Comparison of ENCODE assay signal across 15 mouse cellular contexts in genomic region chr5:45323500-45323899, GRCm38 (mm10).
DNase-seq lines count a peak whose midpoint lies in the region; ATAC-seq and TF ChIP-seq lines count a peak whose summit lies in the region.
"Had no signal": no experiment of that assay in that cellular context is flagged by ENCODE, and none has a peak within 500 bp of the region (broad histone marks: within the 10 kb centered on the region; RNA-seq: fewer than 3 reads in every experiment).

No protein-coding gene starts in this region.

- peak; percentile 92 for DNase-seq in heart, adult 11 months
- DNase-seq in heart, postnatal 10 days, result no peak
- DNase-seq in lung, postnatal 0 days (ENCODE audit: low spot score), result peak; percentile 40
- no peak for DNase-seq in lung, postnatal 14 days
- peak; percentile 75 for DNase-seq in kidney, postnatal 14 days
- no peak for DNase-seq in layer of hippocampus, postnatal 14 days (ENCODE audit: low spot score in 2 of 2)
- DNase-seq in left cerebral cortex, adult 8-10 months (ENCODE audit: low spot score in 2 of 2), result no peak
- DNase-seq: B cell, adult 2 months; embryo, embryonic 11 days; liver, embryonic 13.5 days; right cerebral cortex, postnatal 14 days had no signal

- H3K27ac ChIP-seq in lung, postnatal 0 days (ENCODE audit: low read length), result no peak overlapping the region
- H3K27ac ChIP-seq in midbrain, embryonic 16.5 days (ENCODE audit: low read length), result no peak overlapping the region
- H3K27ac ChIP-seq: liver, embryonic 13.5 days; neural tube, embryonic 15.5 days had no signal

- no peaks in the 10 kb centered on the region for H3K27me3 ChIP-seq in lung, postnatal 0 days (replicated peaks; ENCODE audit: insufficient read depth, low read length)
- no peaks in the 10 kb centered on the region for H3K27me3 ChIP-seq in midbrain, embryonic 16.5 days (ENCODE audit: control insufficient read depth, insufficient read depth, low read depth, low read length)
- H3K27me3 ChIP-seq: liver, embryonic 13.5 days; neural tube, embryonic 15.5 days had no signal

- intact Hi-C loops in heart, postnatal 10 days (cut with DNase I), result no loop called here

- no peaks in the 10 kb centered on the region for H3K36me3 ChIP-seq in lung, postnatal 0 days (ENCODE audit: insufficient read depth, low read length)
- no peaks in the 10 kb centered on the region for H3K36me3 ChIP-seq in midbrain, embryonic 16.5 days (ENCODE audit: control insufficient read depth, insufficient read depth, low read length)
- H3K36me3 ChIP-seq: G1E; liver, embryonic 13.5 days; neural tube, embryonic 15.5 days had no signal

- no peak for TF ChIP-seq EP300 in lung, postnatal 0 days (IDR thresholded peaks at IDR 0.05)

- TF ChIP-seq CTCF in lung, postnatal 0 days (IDR thresholded peaks at IDR 0.05), result no peak

- ATAC-seq in lung, postnatal 0 days, result peak; percentile 48
- no peak for ATAC-seq in midbrain, embryonic 16.5 days

- 21% methylated on average over 4 of the region's 4 CpGs for WGBS in lung, postnatal 0 days
- WGBS in midbrain, embryonic 16.5 days, result 85% methylated on average over 4 of the region's 4 CpGs

- H3K4me2 ChIP-seq in lung, postnatal 0 days (replicated peaks; ENCODE audit: low read depth, low read length), result no peak overlapping the region
- no peak overlapping the region for H3K4me2 ChIP-seq in midbrain, embryonic 16.5 days (ENCODE audit: low read length)
- H3K4me2 ChIP-seq: heart, embryonic 11.5 days; liver, embryonic 13.5 days; neural tube, embryonic 15.5 days had no signal

- no peak overlapping the region for H3K4me3 ChIP-seq in lung, postnatal 0 days (ENCODE audit: low read depth, low read length)
- H3K4me3 ChIP-seq in midbrain, embryonic 16.5 days (ENCODE audit: low read depth, low read length), result no peak overlapping the region
- H3K4me3 ChIP-seq: liver, embryonic 13.5 days; neural tube, embryonic 15.5 days had no signal

- H3K9me3 ChIP-seq in lung, postnatal 0 days (ENCODE audit: low read length), result no peaks in the 10 kb centered on the region
- no peaks in the 10 kb centered on the region for H3K9me3 ChIP-seq in midbrain, embryonic 16.5 days (replicated peaks; ENCODE audit: control insufficient read depth, low read length, poor library complexity, severe bottlenecking)
- H3K9me3 ChIP-seq: G1E; liver, embryonic 13.5 days; neural tube, embryonic 15.5 days had no signal

- no peaks in the 10 kb centered on the region for H3K4me1 ChIP-seq in lung, postnatal 0 days (ENCODE audit: insufficient read depth, low read depth, low read length)
- no peaks in the 10 kb centered on the region for H3K4me1 ChIP-seq in midbrain, embryonic 16.5 days (ENCODE audit: control insufficient read depth, insufficient read depth, low read length)
- H3K4me1 ChIP-seq: liver, embryonic 13.5 days; neural tube, embryonic 15.5 days had no signal

- H3K9ac ChIP-seq in lung, postnatal 0 days (replicated peaks; ENCODE audit: low read depth), result no peak overlapping the region
- no peak overlapping the region for H3K9ac ChIP-seq in midbrain, embryonic 16.5 days (ENCODE audit: low read depth, low read length)
- H3K9ac ChIP-seq: liver, embryonic 13.5 days; neural tube, embryonic 15.5 days had no signal

Comparison
In these comparisons a context has a peak if more than half of its experiments do, and no peak if none do; other contexts are left out.
1. DNase-seq: peak in heart, adult 11 months (single experiment), lung, postnatal 0 days (single experiment) and kidney, postnatal 14 days (single experiment); none in heart, postnatal 10 days (0 of 2), lung, postnatal 14 days (single experiment), layer of hippocampus, postnatal 14 days (0 of 2) and left cerebral cortex, adult 8-10 months (0 of 2).